Mouse (Mus musculus) liver, embryonic 15.5 days (tissue): Measurements from ENCODE around the gene Tvp23b. TPM values are rescaled to one million over a fixed set of nuclear protein-coding genes. Genes with fewer than 3 reads are reported as not detected.

ENCODE experiments used
- ATAC-seq: fragments of 200-750 bp; cut with Nextera tagmentation; 2 replicates; pipeline ENCODE4 v1.8.0; 2017; ENCODE audit warnings: moderate number of reproducible peaks, mild to moderate bottlenecking, moderate library complexity; ENCODE audit not compliant: insufficient read depth
- H3K27ac ChIP-seq: fragments of 300-500 bp; sonication (generic); replicated peaks from 2 replicates; pipeline ENCODE4 v1.5.1; 2015; ENCODE audit warnings: mild to moderate bottlenecking, inconsistent platforms
- H3K27me3 ChIP-seq: fragments of 300-500 bp; sonication (generic); 2 replicates; pipeline ENCODE4 v1.6.1; 2015; ENCODE audit warnings: mild to moderate bottlenecking, inconsistent platforms
- H3K36me3 ChIP-seq: fragments of 300-500 bp; sonication (generic); replicated peaks from 2 replicates; pipeline ENCODE4 v1.6.1; 2015; ENCODE audit warnings: moderate library complexity, mild to moderate bottlenecking, inconsistent platforms
- H3K4me1 ChIP-seq: fragments of 300-500 bp; sonication (generic); replicated peaks from 2 replicates; pipeline ENCODE4 v1.6.1; 2015; ENCODE audit warnings: inconsistent platforms
- H3K4me2 ChIP-seq: fragments of 300-500 bp; sonication (generic); 2 replicates; pipeline ENCODE4 v1.6.1; 2015; ENCODE audit warnings: moderate library complexity, mild to moderate bottlenecking, inconsistent platforms
- H3K4me3 ChIP-seq: fragments of 300-500 bp; sonication (generic); replicated peaks from 2 replicates; pipeline ENCODE4 v1.5.1; 2015; ENCODE audit warnings: mild to moderate bottlenecking, inconsistent platforms
- H3K9ac ChIP-seq: fragments of 300-500 bp; sonication (generic); 2 replicates; pipeline ENCODE4 v1.6.1; 2015; ENCODE audit warnings: moderate library complexity, mild to moderate bottlenecking, inconsistent platforms
- H3K9me3 ChIP-seq: fragments of 300-500 bp; sonication (generic); replicated peaks from 2 replicates; pipeline ENCODE4 v1.6.1; 2016; ENCODE audit warnings: inconsistent platforms
- WGBS: fragments of 180-500 bp; shearing (Covaris S2); methylation state at CpG from one replicate; pipeline ENCODE4 v1.1.7; 2015; ENCODE audit warnings: mixed read lengths; ENCODE audit not compliant: insufficient replicate concordance; 5-methylcytosine and 5-hydroxymethylcytosine counted together
- polyA plus RNA-seq: library from polyadenylated mRNA; unstranded; fragments of >200 nt; fragmentation: Nextera tagmentation; extraction: Ambion mirVana; gene quantifications from 2 replicates; pipeline ENCODE4 v1.2.1, GENCODE M21; 2015

Gene Tvp23b
- polyA plus RNA-seq, 1 experiment from 2014 or later, result 27.0 TPM

- Histone ChIP-seq H3K4me2 (no peak overlapping the region), H3K4me1 (no peaks in the 10 kb centered on the region), H3K27ac (no peak overlapping the region), H3K9ac (no peak overlapping the region), H3K36me3 (no peaks in the 10 kb centered on the region), H3K9me3 (no peaks in the 10 kb centered on the region), H3K27me3 (no peaks in the 10 kb centered on the region), H3K4me3 (no peak overlapping the region)
- WGBS, result 59% methylated on average over 4 of the region's 4 CpGs
- no peak for ATAC-seq
These were observed 66.3 kb downstream of the Tvp23b start for GRCm38 (mm10) chr11:62945514-62945913.

GRCm38 (mm10) chr11:62949548-62949947 lies 70.3 kb downstream of the Tvp23b start:
- Histone ChIP-seq H3K27me3 (no peaks in the 10 kb centered on the region), H3K4me3 (no peak overlapping the region), H3K4me1 (no peaks in the 10 kb centered on the region), H3K27ac (no peak overlapping the region), H3K9me3 (no peaks in the 10 kb centered on the region), H3K9ac (no peak overlapping the region), H3K36me3 (no peaks in the 10 kb centered on the region), H3K4me2 (no peak overlapping the region)
- ATAC-seq, result no peak
- WGBS, result 48% methylated on average over 1 of the region's 1 CpGs

GRCm38 (mm10) chr11:62951012-62951411 lies 71.8 kb downstream of the Tvp23b start, which contains the start of gene Cdrt4:
Cdrt4 (plus strand) TSS chr11:62951193.
- no peak within 1 kb of the TSS for H3K4me3 ChIP-seq
- H3K27me3 ChIP-seq, result no peaks in the 10 kb centered on the region
- no peak for ATAC-seq
- H3K27ac ChIP-seq, result no peak within 1 kb of the TSS
- no peak within 1 kb of the TSS for H3K9ac ChIP-seq
- no peaks in the 10 kb centered on the region for H3K9me3 ChIP-seq
- H3K4me1 ChIP-seq, result no peaks in the 10 kb centered on the region
- no peaks in the 10 kb centered on the region for H3K36me3 ChIP-seq
- no peak within 1 kb of the TSS for H3K4me2 ChIP-seq
- WGBS, result 53% methylated on average over 3 of the region's 3 CpGs

GRCm38 (mm10) chr11:62954766-62955165 lies 75.5 kb downstream of the Tvp23b start:
- H3K9ac ChIP-seq, result no peak overlapping the region

GRCm38 (mm10) chr11:62955186-62955585 lies 75.9 kb downstream of the Tvp23b start:
- Histone ChIP-seq H3K9ac (no peak overlapping the region), H3K4me2 (no peak overlapping the region)

More at GRCm38 (mm10) chr11:62954766-62955165, 75.5 kb downstream of the Tvp23b start:
- 74% methylated on average over 2 of the region's 3 CpGs for WGBS
- Histone ChIP-seq H3K27ac (no peak overlapping the region), H3K9me3 (no peaks in the 10 kb centered on the region), H3K36me3 (no peaks in the 10 kb centered on the region), H3K4me1 (no peaks in the 10 kb centered on the region), H3K4me2 (no peak overlapping the region), H3K27me3 (no peaks in the 10 kb centered on the region), H3K4me3 (no peak overlapping the region)
- ATAC-seq, result no peak

GRCm38 (mm10) chr11:62955776-62956175 lies 76.5 kb downstream of the Tvp23b start:
- H3K27me3 ChIP-seq, result no peaks in the 10 kb centered on the region
- H3K27ac ChIP-seq, result no peak overlapping the region
- H3K4me1 ChIP-seq, result no peaks in the 10 kb centered on the region
- no peak for ATAC-seq
- H3K9me3 ChIP-seq, result no peaks in the 10 kb centered on the region
- no peak overlapping the region for H3K9ac ChIP-seq
- H3K4me2 ChIP-seq, result no peak overlapping the region
- no peak overlapping the region for H3K4me3 ChIP-seq
- H3K36me3 ChIP-seq, result no peaks in the 10 kb centered on the region
- WGBS, result 25% methylated on average over 6 of the region's 6 CpGs

More at GRCm38 (mm10) chr11:62955186-62955585, 75.9 kb downstream of the Tvp23b start:
- no peaks in the 10 kb centered on the region for H3K27me3 ChIP-seq
- no peaks in the 10 kb centered on the region for H3K4me1 ChIP-seq
- H3K9me3 ChIP-seq, result no peaks in the 10 kb centered on the region
- WGBS, result 50% methylated on average over 5 of the region's 5 CpGs
- no peak overlapping the region for H3K4me3 ChIP-seq
- no peak for ATAC-seq
- H3K36me3 ChIP-seq, result no peaks in the 10 kb centered on the region
- no peak overlapping the region for H3K27ac ChIP-seq

GRCm38 (mm10) chr11:62957626-62958180 lies 78.4 kb downstream of the Tvp23b start:
- Histone ChIP-seq H3K4me1 (no peaks in the 10 kb centered on the region), H3K27ac (no peak overlapping the region), H3K36me3 (no peaks in the 10 kb centered on the region), H3K27me3 (no peaks in the 10 kb centered on the region), H3K4me3 (no peak overlapping the region), H3K9me3 (no peaks in the 10 kb centered on the region), H3K9ac (no peak overlapping the region), H3K4me2 (no peak overlapping the region)
- 58% methylated on average over 8 of the region's 8 CpGs for WGBS
- ATAC-seq, result no peak

GRCm38 (mm10) chr11:62963292-62963691 lies 84.0 kb downstream of the Tvp23b start:
- Histone ChIP-seq H3K27ac (no peak overlapping the region), H3K27me3 (peaks cover 22% of the 10 kb centered on the region; the same call in 1 of the 2 replicates), H3K4me3 (no peak overlapping the region), H3K9ac (no peak overlapping the region), H3K4me2 (no peak overlapping the region), H3K4me1 (no peaks in the 10 kb centered on the region), H3K36me3 (no peaks in the 10 kb centered on the region), H3K9me3 (no peaks in the 10 kb centered on the region)
- 68% methylated on average over 4 of the region's 4 CpGs for WGBS
- ATAC-seq, result no peak

GRCm38 (mm10) chr11:62966424-62966764 lies 87.1 kb downstream of the Tvp23b start:
- H3K27me3 ChIP-seq, result peaks cover 22% of the 10 kb centered on the region; the same call in 1 of the 2 replicates
- no peak overlapping the region for H3K4me3 ChIP-seq
- H3K9me3 ChIP-seq, result no peaks in the 10 kb centered on the region
- H3K36me3 ChIP-seq, result no peaks in the 10 kb centered on the region
- WGBS, result 40% methylated on average over 3 of the region's 3 CpGs
- no peak overlapping the region for H3K27ac ChIP-seq
- no peaks in the 10 kb centered on the region for H3K4me1 ChIP-seq
- no peak for ATAC-seq
- H3K9ac ChIP-seq, result no peak overlapping the region
- H3K4me2 ChIP-seq, result no peak overlapping the region

Other genes starting within 250 kb of the Tvp23b start
- 1.7 and 2.0 TPM in 2 replicates for gene Lrrc75a, start 230.9 kb upstream of the Tvp23b start, polyA plus RNA-seq
- 7.2 and 7.8 TPM in 2 replicates for gene Mmgt2, start 230.8 kb upstream of the Tvp23b start, polyA plus RNA-seq
- 0.31 and 0.50 TPM in 2 replicates for gene Zfp287, start 147.6 kb upstream of the Tvp23b start, polyA plus RNA-seq
- not detected in 2 replicates for gene Gm10428, start 126.4 kb upstream of the Tvp23b start, polyA plus RNA-seq
- 0.63 and 1.0 TPM in 2 replicates for gene Zfp286, start 90.0 kb upstream of the Tvp23b start, polyA plus RNA-seq
- gene Trim16, start 59.2 kb upstream of the Tvp23b start, polyA plus RNA-seq, result 0.48 and 0.79 TPM in 2 replicates
- 0.07 and 0.28 TPM in 2 replicates for gene Fbxw10, start 32.4 kb upstream of the Tvp23b start, polyA plus RNA-seq
- not detected in 2 replicates for gene Cdrt4, start 71.7 kb downstream of the Tvp23b start, polyA plus RNA-seq
- not detected in 2 replicates for gene Tekt3, start 182.2 kb downstream of the Tvp23b start, polyA plus RNA-seq
- gene Pmp22, start 249.5 kb downstream of the Tvp23b start, polyA plus RNA-seq, result 18.8 and 23.4 TPM in 2 replicates